Mouse (Mus musculus) right cerebral cortex, postnatal 4 days (tissue): ENCODE measurements around the gene Prkag2.
"Not testable (repeated sequence)": the region's sequence is repeated elsewhere in the genome, so short reads cannot be mapped to it uniquely, and the experiment has no call there.

ENCODE experiments used
- DNase-seq: peaks from one replicate; pipeline ENCODE4 v3.0.0-alpha.2; 2022

Gene Prkag2

GRCm38 (mm10) chr5:25086234-25086633, 14.2 kb downstream of the Prkag2 start:
- peak; percentile 65 for DNase-seq

- no peak for DNase-seq
Measured at GRCm38 (mm10) chr5:25085170-25085569, 15.3 kb downstream of the Prkag2 start.

DNA sequence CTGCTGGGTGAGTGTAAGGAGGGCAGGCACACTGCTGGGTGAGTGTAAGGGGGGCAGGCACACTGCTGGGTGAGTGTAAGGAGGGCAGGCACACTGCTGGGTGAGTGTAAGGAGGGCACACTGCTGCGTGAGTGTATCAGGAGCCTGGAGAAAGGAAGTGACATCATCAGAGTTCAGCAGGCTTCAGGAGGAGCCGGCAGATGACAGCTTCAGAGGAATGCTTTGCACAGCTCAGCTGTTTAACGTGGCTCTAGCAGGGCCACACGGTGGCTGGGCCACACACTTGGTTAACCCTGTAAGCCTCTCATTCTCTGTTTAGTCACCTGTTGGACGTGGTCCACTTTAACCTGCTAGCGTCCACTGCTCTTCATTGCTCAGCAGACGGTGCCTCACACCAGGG, 16.6 kb downstream of the Prkag2 start:
- no peak for DNase-seq

GRCm38 (mm10) chr5:25082542-25082941, 17.9 kb downstream of the Prkag2 start:
- DNase-seq: no peak

- DNase-seq: no peak
Measured at GRCm38 (mm10) chr5:25081545-25081944, 18.9 kb downstream of the Prkag2 start.

GRCm38 (mm10) chr5:25080994-25081393, 19.4 kb downstream of the Prkag2 start:
- no peak for DNase-seq

DNA sequence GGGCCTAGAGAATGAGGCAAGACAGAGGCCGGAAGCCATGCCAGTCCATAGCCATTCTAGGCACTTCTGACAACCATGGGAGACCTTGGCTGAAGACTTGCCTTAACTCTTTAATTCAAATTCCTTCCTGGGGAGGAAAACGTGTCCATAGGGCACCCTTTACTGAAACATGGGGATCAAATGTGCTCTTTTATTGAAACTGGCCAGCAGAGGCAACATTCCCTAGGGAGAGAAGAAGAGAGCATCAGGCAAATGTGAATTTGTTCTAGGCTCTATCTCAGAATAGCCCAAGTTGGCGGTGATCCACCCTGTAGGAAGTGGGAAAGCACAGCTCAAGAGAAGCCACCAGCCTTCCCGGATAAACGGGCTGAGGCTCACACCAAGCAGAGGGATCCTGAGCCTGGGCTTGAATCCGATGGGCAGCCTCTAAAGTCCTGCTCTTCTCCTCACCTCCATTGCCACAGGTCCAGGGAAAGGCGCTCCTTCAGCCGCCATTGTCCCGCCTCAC, 19.9 kb downstream of the Prkag2 start:
- no peak for DNase-seq

DNA sequence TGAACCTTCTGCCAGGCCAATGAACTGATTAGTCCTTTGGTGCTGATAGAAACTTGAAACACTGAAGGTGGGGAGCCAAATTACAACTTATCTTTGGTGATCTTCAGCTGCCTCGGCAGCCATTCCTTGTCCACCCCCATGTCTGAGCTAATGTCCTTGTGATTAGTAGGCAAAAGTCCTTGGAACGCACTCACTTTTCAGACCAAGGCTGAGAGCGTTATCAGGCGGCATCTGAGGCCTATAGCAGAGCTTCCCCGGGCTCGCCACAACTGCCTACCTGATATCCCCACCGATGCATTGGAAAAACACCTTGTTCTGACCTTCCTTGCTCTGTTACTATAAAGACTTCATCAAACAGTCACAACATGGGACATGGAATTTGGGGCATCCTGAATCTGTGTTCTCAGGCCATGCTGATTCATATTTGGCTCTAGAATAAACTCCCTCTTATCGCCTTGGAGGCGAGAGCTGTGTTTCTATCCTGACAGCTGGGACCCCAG, 20.6 kb downstream of the Prkag2 start:
- no peak for DNase-seq

GRCm38 (mm10) chr5:25077873-25078651, 22.4 kb downstream of the Prkag2 start:
- no peak for DNase-seq

GRCm38 (mm10) chr5:25077258-25077657, 23.2 kb downstream of the Prkag2 start:
- not testable (repeated sequence) for DNase-seq

GRCm38 (mm10) chr5:25075623-25076022, 24.8 kb downstream of the Prkag2 start:
- no peak for DNase-seq

GRCm38 (mm10) chr5:25069815-25070214, 30.6 kb downstream of the Prkag2 start:
- no peak for DNase-seq

DNA sequence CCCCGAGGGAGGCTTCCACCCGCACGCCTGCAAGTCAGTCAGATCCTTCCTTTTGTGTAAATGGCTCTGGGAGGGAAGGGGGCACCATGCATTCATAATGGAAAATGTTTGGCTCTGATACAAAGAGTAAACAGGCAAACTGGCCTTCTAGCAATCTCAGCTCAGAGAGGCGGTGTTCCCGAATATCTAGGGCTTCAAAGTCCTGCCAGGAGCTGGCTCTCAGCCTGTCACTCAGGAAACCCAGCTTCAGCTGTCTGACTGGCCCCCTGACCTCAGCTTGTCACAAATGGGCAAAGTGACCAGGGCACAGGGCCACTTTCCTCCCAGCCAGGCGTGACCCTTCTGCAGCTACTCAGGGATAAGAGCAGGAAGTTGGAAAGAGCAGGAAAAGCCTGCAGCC, 33.3 kb downstream of the Prkag2 start:
- DNase-seq: peak; percentile 44

GRCm38 (mm10) chr5:25064270-25065232, 35.9 kb downstream of the Prkag2 start:
- no peak for DNase-seq

DNA sequence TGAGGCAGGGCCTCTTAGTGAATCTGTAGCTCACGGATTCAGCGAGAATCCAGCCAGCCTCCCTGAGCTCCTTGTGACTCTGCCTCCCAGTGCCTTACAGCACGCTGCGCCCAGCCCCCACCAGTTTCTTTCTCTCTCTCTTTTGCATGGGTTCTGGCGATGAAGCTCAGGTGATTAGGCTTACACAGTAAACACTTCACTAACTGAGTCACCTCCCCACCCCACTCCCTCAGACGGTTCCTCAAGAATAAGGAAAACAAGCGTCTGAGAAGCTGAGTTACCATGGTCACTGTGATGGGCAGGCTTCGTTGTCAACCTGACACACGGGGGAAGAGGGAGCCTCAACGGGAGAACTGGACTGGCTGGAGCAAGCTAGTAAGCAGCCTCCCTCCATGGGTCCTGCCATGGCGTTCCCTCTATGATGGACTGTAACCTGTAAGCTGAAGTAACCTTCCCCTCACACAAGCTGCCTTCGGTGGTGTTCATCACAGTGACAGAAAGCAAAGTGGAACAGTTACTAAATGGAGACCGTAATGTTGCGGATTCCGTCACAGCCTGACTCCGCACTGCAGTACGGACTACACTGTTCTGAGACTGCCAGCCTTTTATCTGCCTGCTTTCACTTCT, 37.8 kb downstream of the Prkag2 start:
- DNase-seq: no peak

DNA sequence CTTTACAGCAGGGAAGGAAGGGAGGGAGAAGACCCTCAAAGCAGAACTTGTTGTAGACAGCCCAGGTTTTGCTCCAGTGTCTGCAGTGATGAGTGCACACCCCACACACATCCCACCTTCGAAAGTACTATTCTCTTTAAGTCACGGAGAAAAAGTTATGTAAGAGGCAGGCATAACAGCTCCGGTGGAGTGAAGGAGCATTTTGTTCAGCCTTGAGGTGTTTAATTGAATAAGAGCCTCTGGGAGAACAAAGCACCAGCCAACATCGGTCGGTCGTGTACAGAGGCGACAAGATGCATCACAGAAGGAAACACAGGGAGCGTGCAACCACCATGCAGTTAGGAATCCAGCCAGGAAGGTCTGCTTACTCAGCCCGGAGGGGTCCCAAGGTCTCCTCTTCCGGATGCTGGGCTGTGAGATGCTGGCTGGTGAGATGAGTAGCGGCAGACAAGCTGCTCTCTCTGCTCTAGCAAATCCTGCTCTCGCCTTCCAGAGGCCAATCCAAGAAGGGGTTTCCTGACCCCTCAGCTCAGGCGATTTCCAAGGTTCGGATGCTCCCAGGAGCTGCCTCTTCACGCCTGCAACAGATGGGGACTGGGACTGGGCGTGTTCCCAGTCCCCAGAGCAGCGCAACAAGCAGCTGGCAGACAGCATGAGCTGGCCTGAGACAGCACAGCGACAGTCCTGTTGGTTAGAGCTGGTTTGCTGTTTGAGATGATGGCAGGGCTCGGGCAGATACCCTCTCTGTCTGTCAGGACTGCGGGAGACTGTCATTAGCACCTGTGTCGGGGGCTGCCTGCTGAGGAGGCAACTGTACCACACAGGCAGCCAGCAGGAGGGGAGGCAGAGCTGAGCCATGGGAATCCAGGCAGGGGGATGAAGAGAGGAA, 41.3 kb downstream of the Prkag2 start:
- DNase-seq: no peak

- DNase-seq: no peak
Measured at GRCm38 (mm10) chr5:25058417-25058816, 42.0 kb downstream of the Prkag2 start.

DNA sequence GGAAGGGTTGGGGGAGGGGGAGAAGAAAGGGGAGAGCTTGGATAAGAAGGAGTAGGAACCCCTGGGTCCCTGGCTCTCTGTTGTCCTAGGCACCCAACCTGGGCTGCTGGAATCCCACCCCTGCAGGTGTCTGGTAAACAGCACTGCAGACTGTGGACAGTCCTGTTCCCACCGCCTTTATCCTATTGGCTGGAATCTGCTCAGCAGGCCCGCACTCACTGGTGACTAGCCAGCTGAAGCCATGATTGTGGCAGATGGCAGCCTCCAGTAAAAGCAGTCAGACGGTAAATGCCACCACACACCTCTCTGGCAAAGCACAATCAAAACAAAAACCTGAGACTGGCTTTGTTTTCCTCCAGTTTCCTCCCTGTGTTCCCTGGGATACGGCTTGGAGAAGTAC, 45.2 kb downstream of the Prkag2 start:
- DNase-seq: no peak

GRCm38 (mm10) chr5:25053971-25054658, 46.3 kb downstream of the Prkag2 start:
- no peak for DNase-seq

GRCm38 (mm10) chr5:25050827-25051226, 49.6 kb downstream of the Prkag2 start:
- no peak for DNase-seq

DNA sequence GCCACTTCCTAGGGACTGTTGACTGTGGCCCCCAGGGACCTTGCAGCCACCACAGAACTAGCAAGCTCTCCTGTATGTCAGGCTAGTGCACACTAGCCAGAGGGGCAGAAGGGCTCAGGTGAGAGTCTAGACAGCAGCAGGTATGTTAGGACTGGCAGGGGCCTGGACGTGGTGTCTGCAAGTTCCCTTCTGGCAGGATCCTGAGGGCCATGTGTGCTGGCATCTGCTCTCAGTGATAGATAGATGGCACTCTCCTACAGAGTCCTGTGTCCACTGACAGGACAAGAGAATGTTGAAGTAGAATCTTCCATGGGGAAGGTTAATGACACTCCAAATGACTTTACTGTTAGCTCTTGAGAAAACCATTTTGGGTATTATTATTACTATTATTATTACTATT, 52.8 kb downstream of the Prkag2 start:
- DNase-seq: no peak
